ENCODE assay signal across 21 mouse cellular contexts in genomic region chr17:48608315-48608714, GRCm38 (mm10).
DNase-seq lines count a peak whose midpoint lies in the region; ATAC-seq lines count a peak whose summit lies in the region.
"Had no signal": no experiment of that assay in that cellular context is flagged by ENCODE, and none has a peak within 500 bp of the region (broad histone marks: within the 10 kb centered on the region; RNA-seq: fewer than 3 reads in every experiment).

No protein-coding gene starts in this region.

- WGBS in forebrain, embryonic 11.5 days, result 77% methylated on average over 3 of the region's 3 CpGs
- WGBS in forebrain, embryonic 15.5 days, result 84% methylated on average over 3 of the region's 3 CpGs
- 85% methylated on average over 3 of the region's 3 CpGs for WGBS in heart, embryonic 10.5 days
- 65% methylated on average over 3 of the region's 3 CpGs for WGBS in heart, embryonic 11.5 days (ENCODE audit: insufficient replicate concordance)

- no peaks in the 10 kb centered on the region for H3K36me3 ChIP-seq in forebrain, embryonic 11.5 days (ENCODE audit: control insufficient read depth, insufficient read depth, low read length)
- H3K36me3 ChIP-seq in forebrain, embryonic 15.5 days, result no peaks in the 10 kb centered on the region
- no peaks in the 10 kb centered on the region for H3K36me3 ChIP-seq in heart, embryonic 10.5 days
- no peaks in the 10 kb centered on the region for H3K36me3 ChIP-seq in heart, embryonic 11.5 days (ENCODE audit: control insufficient read depth, insufficient read depth, low read length)
- H3K36me3 ChIP-seq: G1E had no signal

- no peak overlapping the region for H3K9ac ChIP-seq in forebrain, embryonic 11.5 days (ENCODE audit: low read length)
- H3K9ac ChIP-seq in forebrain, embryonic 15.5 days (replicated peaks), result no peak overlapping the region
- H3K9ac ChIP-seq in heart, embryonic 11.5 days (ENCODE audit: low read depth, low read length), result no peak overlapping the region

- no peak overlapping the region for H3K27ac ChIP-seq in forebrain, embryonic 11.5 days (ENCODE audit: low read depth, low read length)
- H3K27ac ChIP-seq in forebrain, embryonic 15.5 days (replicated peaks), result no peak overlapping the region
- no peak overlapping the region for H3K27ac ChIP-seq in heart, embryonic 10.5 days
- H3K27ac ChIP-seq in heart, embryonic 11.5 days (ENCODE audit: low read depth, low read length), result no peak overlapping the region

- no peaks in the 10 kb centered on the region for H3K4me1 ChIP-seq in forebrain, embryonic 11.5 days (replicated peaks; ENCODE audit: control insufficient read depth, insufficient read depth, low read length)
- no peaks in the 10 kb centered on the region for H3K4me1 ChIP-seq in forebrain, embryonic 15.5 days
- 0 out of 2 replicates have a peak, but pooled peaks cover 5% of the 10 kb centered on the region for H3K4me1 ChIP-seq in heart, embryonic 10.5 days
- no peaks in the 10 kb centered on the region for H3K4me1 ChIP-seq in heart, embryonic 11.5 days (ENCODE audit: control insufficient read depth, insufficient read depth, low read length)

- DNase-seq in forebrain, embryonic 11.5 days (ENCODE audit: low spot score), result peak; percentile 41
- peak; percentile 52 for DNase-seq in heart, adult 11 months
- DNase-seq in heart, postnatal 4 days, result no peak
- DNase-seq in heart, embryonic 10.5 days (ENCODE audit: low spot score), result peak; percentile 71
- DNase-seq: adrenal gland, adult 2 months; adrenal gland, adult 8-10 months; adrenal gland, postnatal 10 days; adrenal gland, postnatal 14 days; adrenal gland, postnatal 25 days; adrenal gland, postnatal 36 days; B cell, adult 2 months; cerebellum, adult 11 months; cerebellum, adult 11-12 months; cerebellum, adult 18-20 months had no signal

- no peaks in the 10 kb centered on the region for H3K9me3 ChIP-seq in forebrain, embryonic 11.5 days (ENCODE audit: control insufficient read depth, low read length)
- no peaks in the 10 kb centered on the region for H3K9me3 ChIP-seq in forebrain, embryonic 15.5 days
- H3K9me3 ChIP-seq in heart, embryonic 10.5 days, result no peaks in the 10 kb centered on the region
- H3K9me3 ChIP-seq in heart, embryonic 11.5 days (replicated peaks; ENCODE audit: control insufficient read depth, low read length), result no peaks in the 10 kb centered on the region

- no peak for ATAC-seq in forebrain, embryonic 11.5 days (replicated peaks; ENCODE audit: low FRiP score)
- ATAC-seq in forebrain, embryonic 15.5 days (replicated peaks), result no peak
- ATAC-seq in heart, embryonic 11.5 days (replicated peaks; ENCODE audit: insufficient number of reproducible peaks, low FRiP score, low TSS enrichment), result no peak
- ATAC-seq: activated CD4-positive, CD25-positive, alpha-beta regulatory T cell, adult 4 months; CD4-positive, CD25-positive, alpha-beta regulatory T cell, adult 4 months; Patski had no signal

- no peaks in the 10 kb centered on the region for H3K27me3 ChIP-seq in forebrain, embryonic 11.5 days (ENCODE audit: control insufficient read depth, insufficient read depth, low read length)
- H3K27me3 ChIP-seq in forebrain, embryonic 15.5 days, result no peaks in the 10 kb centered on the region
- H3K27me3 ChIP-seq in heart, embryonic 10.5 days (ENCODE audit: insufficient read depth, poor library complexity, severe bottlenecking), result 0 out of 2 replicates have a peak, but pooled peaks cover 10% of the 10 kb centered on the region
- H3K27me3 ChIP-seq in heart, embryonic 11.5 days (ENCODE audit: control insufficient read depth, insufficient read depth, low read length), result peaks cover 4% of the 10 kb centered on the region
- H3K27me3 ChIP-seq: CH12.LX had no signal

- H3K4me3 ChIP-seq in forebrain, embryonic 11.5 days (ENCODE audit: low read depth, low read length), result no peak overlapping the region
- H3K4me3 ChIP-seq in forebrain, embryonic 15.5 days, result no peak overlapping the region
- no peak overlapping the region for H3K4me3 ChIP-seq in heart, embryonic 10.5 days
- H3K4me3 ChIP-seq in heart, embryonic 11.5 days (ENCODE audit: low read depth, low read length), result no peak overlapping the region

- no peak overlapping the region for H3K4me2 ChIP-seq in forebrain, embryonic 11.5 days (ENCODE audit: low read depth, low read length, severe bottlenecking)
- no peak overlapping the region for H3K4me2 ChIP-seq in forebrain, embryonic 15.5 days (replicated peaks)
- H3K4me2 ChIP-seq in heart, embryonic 11.5 days, result no peak overlapping the region
